Mouse (Mus musculus): ENCODE measurements around the gene Dst.

GRCm38 (mm10) chr1:34252267-34252666, 344.2 kb downstream of the Dst start:
- no peak for TF ChIP-seq POLR2A (IDR thresholded peaks at IDR 0.05; ENCODE audit: low read depth, low read length)
- TF ChIP-seq CTCF (conservative IDR thresholded peaks at IDR 0.05 in 1 of 2, IDR thresholded peaks at IDR 0.05 in 1 of 2; ENCODE audit: low read depth in 2 of 2, low read length in 2 of 2), result no peak
- TF ChIP-seq CHD2 (IDR thresholded peaks at IDR 0.05; ENCODE audit: low read length), result no peak
- no peak for TF ChIP-seq NELFE (IDR thresholded peaks at IDR 0.05; ENCODE audit: low read depth, low read length)
- TF ChIP-seq USF1 (IDR thresholded peaks at IDR 0.05; ENCODE audit: low read depth, low read length), result no peak
- TF ChIP-seq EP300 (IDR thresholded peaks at IDR 0.05; ENCODE audit: low read length), result no peak
- TF ChIP-seq ZMIZ1 (IDR thresholded peaks at IDR 0.05; ENCODE audit: low read depth, low read length), result no peak
- TF ChIP-seq UBTF (IDR thresholded peaks at IDR 0.05; ENCODE audit: low read depth, low read length), result no peak
